Mouse (Mus musculus) lung, postnatal 4 days (tissue): ENCODE measurements around the gene Mylk.

Experiments
- DNase-seq, 2 experiments: peaks; one replicate each; pipeline ENCODE4 v3.0.0; 2021

The Mylk gene

DNA sequence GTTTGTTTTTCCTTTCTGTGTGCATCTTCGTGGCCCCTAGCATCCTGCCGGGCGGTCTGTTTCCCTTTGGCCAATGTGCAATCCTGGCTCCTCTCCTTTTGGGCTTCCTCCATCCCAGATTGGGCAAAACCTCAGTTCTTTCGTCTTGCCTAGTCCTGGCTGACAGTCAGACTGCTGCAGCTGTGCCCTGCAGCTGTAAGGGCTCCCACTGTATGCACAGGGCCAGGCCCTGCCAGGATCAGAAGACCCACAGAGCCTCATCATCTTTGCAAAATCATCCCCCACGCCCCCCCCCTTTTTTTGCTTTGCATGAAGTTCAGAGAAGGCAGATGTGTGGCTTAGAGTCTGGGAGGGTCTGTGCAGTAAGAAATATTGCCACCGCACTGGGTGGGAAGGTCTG lies 110.1 kb downstream of the Mylk start:
- peak in 1 of 2 experiments; percentile 69 for DNase-seq

DNA sequence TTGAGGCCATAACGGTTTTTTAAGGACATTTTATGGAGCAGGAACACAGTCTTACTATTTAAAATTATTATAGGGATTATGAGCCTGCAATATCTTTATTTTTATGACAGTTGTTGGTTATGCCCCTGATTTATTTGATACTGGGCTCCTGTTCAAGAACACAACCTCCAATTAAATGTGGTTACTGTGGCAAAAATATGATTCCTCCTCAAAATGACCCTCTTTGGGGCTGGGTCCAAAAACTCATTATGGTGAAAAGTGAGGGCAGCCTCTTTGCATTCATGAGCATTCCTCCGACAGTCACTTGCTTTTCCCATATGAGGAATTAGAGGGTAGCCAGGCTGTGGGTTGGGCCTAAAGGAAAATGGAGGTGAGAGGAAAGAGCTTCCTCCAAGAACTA lies 110.7 kb downstream of the Mylk start:
- DNase-seq = no peak

DNA sequence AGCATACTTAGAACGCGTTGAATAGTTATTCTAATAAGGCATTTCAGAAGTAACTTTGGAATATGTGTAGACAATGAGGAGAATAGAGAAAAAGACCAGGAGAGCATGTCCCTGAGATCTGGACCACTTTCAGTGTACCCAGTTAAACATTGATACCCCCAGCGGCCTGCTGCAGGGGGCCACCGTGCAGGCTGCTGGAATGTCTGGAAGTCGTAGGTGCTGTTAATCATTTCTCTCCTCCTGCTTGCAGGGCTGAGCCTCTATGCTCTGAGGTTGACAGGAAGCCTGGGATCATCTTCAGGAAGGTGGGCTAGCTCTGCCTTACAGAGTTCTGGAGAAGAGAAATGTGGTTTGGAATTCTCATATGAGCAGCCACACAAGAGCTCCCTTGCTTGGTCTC lies 112.6 kb downstream of the Mylk start:
- no peak for DNase-seq

DNA sequence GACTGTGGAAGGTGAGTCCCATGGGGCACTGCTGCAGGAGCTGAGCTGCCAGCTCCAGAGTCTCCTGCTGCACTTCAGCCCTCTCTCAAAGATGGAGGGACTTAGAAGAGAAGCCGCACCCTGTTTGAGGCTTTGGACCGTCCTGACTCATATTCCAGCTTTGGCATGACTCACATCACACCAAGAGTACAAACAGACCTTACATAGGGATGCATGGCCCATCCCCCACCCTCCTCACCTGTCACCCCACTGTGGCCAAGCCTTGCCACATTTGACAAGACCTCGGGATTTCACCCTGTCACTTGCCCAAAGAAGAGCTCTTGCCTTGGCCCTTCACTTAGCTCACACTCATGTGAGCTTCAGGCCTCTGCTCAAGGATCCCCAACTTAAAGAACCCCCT lies 115.8 kb downstream of the Mylk start:
- DNase-seq = no peak

GRCm38 (mm10) chr16:34861744-34862365 lies 116.8 kb downstream of the Mylk start:
- no peak for DNase-seq

GRCm38 (mm10) chr16:34865373-34865772 lies 120.4 kb downstream of the Mylk start:
- peak; percentile 30 to 60 for DNase-seq

GRCm38 (mm10) chr16:34867217-34867616 lies 122.2 kb downstream of the Mylk start:
- peak in 1 of 2 experiments; percentile 25 for DNase-seq

DNA sequence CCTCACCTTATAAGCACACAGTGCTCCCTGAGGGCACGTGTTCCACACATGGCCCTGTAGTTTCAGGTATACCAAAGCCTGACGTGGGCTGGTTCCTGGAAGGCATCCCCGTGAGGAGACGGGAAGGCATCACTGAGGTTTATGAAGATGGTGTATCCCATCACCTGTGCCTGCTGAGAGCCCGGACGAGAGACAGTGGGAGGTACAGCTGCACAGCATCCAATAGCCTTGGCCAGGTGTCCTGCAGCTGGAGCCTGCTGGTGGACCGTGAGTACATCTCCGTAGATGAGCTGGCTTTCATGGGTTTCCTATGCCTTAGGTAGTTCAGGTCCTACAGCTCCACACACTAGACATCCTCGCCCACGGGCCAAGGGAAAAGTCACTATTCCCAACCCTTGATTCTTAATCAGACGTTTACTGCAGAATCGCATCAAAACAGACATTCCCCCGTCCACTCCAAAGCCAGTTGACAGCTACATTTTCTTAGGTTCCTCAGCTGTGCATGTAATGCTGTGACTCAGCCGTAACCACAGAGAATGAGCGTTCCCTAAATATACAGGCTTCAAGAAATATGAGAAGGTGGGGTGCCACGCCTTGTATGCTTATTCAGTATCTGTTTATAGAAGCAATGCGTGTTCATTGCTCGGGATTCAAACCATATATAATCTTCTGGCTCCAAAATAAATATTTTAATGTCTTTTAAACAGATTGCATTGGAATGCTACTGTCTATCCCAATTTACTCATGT lies 135.2 kb downstream of the Mylk start:
- no peak for DNase-seq

DNA sequence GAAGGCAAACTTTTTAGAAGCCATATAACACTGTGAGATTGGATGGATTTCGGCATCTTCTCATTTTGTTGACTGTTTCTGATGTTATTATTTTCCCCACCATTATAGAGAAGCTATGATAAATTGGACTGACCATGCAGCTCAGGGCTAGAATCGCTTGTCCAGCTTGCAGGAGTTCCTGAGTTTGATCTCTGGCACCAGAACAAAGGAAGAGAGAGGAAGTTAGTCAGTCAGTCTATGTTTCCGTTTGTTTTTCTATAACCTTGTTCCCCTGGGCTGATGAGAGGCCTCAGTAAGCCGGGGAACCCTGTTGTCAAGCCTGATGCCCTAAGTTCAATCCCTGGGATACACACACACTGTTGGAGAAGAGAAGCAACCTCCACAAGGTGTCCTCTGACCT lies 135.8 kb downstream of the Mylk start:
- no peak for DNase-seq

- DNase-seq = no peak
These were observed 142.0 kb downstream of the Mylk start for GRCm38 (mm10) chr16:34887037-34887436.

GRCm38 (mm10) chr16:34894016-34894415 lies 149.0 kb downstream of the Mylk start:
- DNase-seq = no peak

DNA sequence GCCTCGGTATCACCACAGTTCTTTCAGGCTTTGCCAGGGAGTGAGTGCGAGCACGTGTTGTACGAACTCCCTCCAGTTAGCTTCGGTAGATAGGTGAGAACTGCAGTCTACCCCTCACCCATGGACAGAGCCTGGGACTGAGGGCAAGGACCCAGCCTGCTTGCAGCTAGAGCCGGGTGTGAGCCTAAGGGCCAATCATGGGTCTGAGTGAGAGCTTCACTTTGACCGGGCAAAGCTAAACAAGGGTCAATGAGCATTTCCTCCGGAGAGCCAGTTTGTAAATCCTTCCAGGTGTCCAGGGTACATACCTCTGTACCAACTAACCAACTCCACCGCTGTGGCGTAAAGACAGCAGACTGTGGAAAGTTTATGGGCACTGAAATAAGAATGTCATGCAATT lies 150.9 kb downstream of the Mylk start:
- no peak for DNase-seq

- DNase-seq = no peak
These were observed 152.0 kb downstream of the Mylk start for GRCm38 (mm10) chr16:34896996-34897395.

- peak; percentile 53 to 75 for DNase-seq
These were observed 153.2 kb downstream of the Mylk start for GRCm38 (mm10) chr16:34898057-34898789.

- DNase-seq = peak; percentile 61 to 73
These were observed 154.2 kb downstream of the Mylk start for GRCm38 (mm10) chr16:34899071-34899808.

DNA sequence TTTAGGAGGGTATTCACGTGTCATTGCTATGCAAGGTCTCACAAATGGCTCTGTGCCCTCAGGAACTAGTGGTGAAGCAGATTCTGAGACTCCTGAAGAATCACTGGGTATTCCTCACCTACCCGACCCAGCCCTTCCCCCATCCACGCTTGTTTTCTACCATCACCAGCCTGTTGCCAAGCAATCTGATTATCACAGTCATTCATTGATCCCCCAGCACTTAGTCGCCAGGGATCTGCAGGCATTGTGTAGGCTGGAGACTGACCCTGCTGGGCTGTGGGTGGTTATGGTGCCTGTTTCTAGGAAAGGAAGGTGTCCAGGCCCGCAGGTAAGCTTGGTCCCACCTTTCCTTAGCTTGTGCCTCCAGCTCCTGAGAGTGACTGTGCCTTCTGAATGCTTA lies 155.0 kb downstream of the Mylk start:
- no peak for DNase-seq

- DNase-seq = no peak
These were observed 155.5 kb downstream of the Mylk start for GRCm38 (mm10) chr16:34900471-34900870.

DNA sequence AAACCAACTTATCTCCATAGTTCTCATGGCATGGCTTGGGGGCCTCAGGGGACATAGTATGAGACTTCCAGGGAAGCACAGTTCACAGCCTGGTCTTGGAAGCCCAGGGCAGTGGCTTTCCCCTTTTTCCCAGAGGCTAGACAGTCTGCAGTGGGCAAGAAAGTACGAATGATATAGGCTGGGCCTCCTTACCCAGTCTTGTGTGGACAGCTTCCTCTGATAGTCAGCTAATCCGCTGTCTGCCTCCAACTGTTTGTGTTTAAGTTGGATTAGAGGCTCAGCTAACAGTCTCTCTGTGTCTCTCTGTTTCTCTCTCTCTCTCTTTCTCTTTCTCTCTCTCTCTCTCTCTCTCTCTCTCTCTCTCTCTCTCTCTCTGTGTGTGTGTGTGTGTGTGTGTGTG lies 156.0 kb downstream of the Mylk start:
- no peak for DNase-seq

GRCm38 (mm10) chr16:34901611-34902293 lies 156.7 kb downstream of the Mylk start:
- DNase-seq = no peak

DNA sequence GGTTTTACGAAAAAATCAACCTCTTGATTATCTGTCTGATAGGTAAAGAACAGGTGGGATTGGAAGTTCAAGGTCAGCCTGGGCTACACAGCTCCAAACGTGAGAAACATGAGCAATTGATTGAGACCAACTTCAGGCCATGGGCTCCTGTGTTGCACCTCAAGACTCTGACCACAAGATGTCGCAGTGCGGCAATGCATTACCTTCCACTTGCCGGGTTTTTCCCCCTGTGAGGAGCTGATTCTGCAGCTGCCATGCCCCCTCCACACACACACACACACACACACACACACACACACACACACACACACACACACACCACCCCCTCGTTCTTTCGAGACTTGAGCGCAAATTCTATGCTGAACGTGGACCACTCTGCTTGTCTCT lies 157.3 kb downstream of the Mylk start:
- peak; percentile 79 to 82 for DNase-seq

DNA sequence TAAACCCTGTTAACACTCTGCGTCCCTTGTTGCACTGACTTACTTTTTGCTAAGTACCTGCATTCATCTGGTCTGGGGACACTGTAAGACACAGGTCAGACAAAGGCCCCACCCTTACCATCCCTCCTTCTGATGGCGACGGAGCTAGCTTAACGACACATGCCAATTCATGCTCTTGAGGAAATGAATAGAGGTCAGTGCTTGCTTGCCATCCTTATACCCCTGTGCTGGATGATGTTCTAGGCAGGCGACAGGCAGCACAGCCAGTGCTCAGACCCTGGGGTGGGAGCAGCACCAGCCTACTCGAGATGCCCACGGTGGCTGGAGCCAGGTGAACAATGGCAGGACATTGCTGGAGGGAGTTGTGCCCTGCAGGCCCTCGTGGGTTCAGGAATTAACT lies 157.8 kb downstream of the Mylk start:
- no peak for DNase-seq

GRCm38 (mm10) chr16:34904876-34905275 lies 159.9 kb downstream of the Mylk start:
- DNase-seq = peak in 1 of 2 experiments; percentile 17

DNA sequence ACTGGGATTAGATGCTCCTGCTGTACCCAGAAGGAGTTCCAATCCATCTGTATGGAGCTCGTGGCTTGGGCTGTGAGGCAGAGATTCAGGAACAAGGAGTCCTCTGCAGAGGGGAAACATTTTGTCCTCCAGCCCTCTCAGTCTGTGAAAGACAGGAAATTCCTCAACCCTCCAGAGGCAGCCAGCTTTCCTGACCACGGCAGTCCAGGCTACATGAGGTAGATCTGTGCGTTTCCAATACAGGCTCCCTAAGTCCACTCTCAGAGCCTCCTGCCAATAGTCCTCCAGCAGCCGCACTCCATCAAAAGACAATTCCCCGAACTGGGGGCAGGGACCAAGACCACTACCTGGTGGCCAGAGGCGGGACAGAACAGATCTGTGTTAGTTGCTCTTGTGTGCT lies 164.4 kb downstream of the Mylk start:
- peak in 1 of 2 experiments; percentile 7 for DNase-seq
